Mouse (Mus musculus) spleen, postnatal 4 days (tissue): ENCODE data around the gene Oxgr1.
"Not testable (repeated sequence)": the region's sequence is repeated elsewhere in the genome, so short reads cannot be mapped to it uniquely, and the experiment has no call there.

ENCODE experiments used
- DNase-seq, 2 experiments: peaks; one replicate each; pipeline ENCODE4 v3.0.0; 2022; ENCODE audit warnings: low spot score in 2 of 2

Oxgr1 gene

DNA sequence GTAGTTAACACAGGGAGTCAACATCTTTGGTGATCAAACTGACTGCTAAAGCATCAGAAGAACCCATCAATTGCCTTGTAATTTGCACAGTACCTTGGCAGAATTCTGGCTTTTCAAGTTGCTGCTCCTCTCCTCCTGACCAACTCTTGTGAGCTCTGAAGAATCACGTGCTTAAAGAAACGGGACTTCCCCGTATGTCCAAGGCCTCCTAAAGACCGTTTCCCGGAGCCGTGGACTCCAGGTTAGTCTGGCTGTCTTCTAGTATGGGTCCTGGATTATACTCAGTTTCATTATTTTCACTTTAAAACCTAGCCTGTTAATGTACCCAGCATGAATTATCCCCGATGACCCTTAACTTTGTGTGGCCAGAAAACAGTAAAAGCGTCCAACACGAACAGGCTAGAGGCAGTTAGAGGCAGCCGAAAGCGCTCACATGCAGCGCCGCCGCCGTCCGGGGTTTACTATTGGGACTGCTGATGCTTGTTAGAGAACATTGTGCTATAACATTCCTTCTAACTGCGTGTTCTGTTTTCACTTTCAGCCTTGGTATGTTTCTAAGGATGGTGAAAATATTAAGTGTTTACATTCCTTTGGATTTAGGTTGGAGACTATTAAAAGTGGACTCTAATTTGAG is at the start of gene Oxgr1:
TSS of gene Oxgr1 (minus strand) at position 249 of the 634 bp plus-strand sequence.
- DNase-seq: no peak

DNA sequence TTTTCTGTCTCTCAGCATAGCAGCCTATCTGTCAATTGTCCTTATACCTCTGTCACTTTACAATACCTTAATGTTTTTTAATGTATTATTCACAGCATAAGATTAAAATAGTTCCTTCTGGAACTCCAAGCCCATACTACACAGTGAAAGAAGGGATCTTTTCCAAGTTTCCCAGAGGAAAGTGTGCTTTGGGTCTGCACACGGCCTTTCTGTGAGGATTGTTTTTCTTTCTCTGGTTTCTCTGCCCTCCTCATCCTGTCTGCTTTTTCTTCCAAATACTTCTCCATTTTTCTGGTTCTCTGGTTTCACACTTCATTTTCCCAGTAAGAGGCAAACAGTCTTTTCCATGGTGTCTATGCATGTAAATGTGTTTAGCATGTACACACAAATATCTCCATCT is 48.2 kb upstream of the Oxgr1 start:
- no peak for DNase-seq

GRCm38 (mm10) chr14:120089649-120090360 is 47.6 kb upstream of the Oxgr1 start:
- DNase-seq: no peak

- no peak for DNase-seq
These were observed 46.9 kb upstream of the Oxgr1 start for GRCm38 (mm10) chr14:120089006-120089648.

DNA sequence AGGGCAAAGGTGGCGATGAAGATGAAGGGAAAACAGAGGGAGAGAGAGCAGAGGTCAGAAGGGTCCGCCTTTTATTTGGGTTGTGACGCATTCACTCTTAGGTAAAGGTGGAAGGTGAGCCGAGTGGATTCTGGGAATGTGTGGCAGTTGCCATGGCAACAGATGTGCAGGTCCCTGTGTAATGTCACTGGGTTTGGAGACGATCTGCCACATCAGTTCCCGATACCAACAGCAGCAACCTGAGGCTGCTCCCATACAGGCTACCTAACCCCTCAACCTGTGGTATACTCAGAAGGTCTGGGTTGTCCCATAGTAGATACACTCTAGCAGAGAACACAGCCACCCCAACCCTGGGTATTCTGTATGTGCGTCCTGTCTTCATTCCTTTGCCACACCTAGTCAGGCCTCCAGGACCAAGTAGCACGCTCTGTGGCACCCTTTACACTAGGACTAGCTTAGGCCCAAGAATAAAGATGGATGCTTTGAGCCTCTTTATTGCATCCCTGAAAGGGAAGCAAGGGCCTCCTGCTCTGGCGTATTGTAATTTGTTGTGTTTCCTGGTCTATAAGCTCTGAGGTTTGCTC is 41.9 kb upstream of the Oxgr1 start:
- no peak for DNase-seq

DNA sequence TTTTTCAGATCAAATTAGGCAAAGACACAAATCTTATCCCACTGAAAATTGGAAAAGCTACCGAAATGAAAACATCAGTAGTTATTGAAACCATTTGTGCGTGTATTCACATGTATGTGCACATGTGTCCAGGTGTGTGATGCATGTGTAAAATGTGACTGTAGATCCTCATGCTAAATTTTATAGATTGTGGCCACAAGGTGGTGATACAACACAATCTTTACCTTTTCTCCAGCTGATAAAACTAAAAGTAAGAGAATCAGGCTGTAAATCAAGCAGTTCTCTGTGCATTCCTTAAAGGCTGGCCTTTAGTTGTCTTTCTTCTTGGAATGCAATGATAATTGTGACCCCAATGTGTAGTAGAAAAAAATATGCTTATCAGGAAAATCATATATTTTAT is 34.0 kb upstream of the Oxgr1 start:
- no peak for DNase-seq

GRCm38 (mm10) chr14:120075746-120076145 is 33.5 kb upstream of the Oxgr1 start:
- DNase-seq: no peak

- no peak for DNase-seq
These were observed 32.0 kb upstream of the Oxgr1 start for GRCm38 (mm10) chr14:120074231-120074630.

- DNase-seq: no peak
These were observed 18.9 kb upstream of the Oxgr1 start for GRCm38 (mm10) chr14:120061096-120061495.

- no peak for DNase-seq
These were observed 8.8 kb downstream of the Oxgr1 start for GRCm38 (mm10) chr14:120033454-120033853.

GRCm38 (mm10) chr14:120019948-120020347 is 22.3 kb downstream of the Oxgr1 start:
- DNase-seq: no peak

DNA sequence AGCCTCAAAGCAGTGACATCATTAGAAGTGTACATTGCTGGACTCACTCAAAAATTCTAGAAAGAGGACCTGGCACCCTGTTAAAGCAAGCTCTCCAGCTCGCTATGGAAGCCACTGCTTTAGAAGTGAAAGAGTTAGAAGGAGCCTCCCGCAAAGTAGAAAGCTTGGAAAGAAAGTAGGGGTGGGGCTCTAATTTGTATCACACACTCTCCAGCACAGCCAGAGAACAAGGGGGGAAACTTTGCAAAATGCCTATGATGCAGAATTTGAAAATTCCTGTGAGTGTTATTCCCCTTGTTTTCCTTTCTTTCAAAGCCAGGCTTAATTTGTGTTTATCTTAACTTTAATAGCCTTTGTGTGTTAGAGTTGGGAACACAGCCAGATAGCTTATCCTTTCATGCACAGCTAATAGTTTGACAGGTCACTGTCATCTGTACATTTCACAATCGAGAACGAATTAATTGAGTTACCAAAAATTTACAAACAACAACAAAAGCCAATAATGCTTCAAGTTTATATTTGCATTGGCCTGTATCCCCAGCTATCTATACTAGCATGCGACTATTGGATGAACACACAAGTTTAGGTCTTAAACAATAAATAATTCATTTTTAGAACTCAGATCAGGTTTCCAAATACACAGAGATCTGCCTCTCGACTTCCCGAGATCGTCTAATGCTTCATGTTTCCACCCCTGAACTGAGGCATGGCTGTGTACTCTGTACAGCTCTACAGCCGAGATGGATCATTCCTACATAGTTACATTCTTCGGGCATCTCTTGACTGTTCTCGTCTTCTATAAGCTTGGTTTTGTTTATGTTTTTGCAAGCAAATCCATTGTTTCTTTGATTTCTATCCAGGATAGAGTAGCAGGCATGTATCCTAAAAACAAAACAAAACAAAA is 32.0 kb downstream of the Oxgr1 start:
- no peak for DNase-seq

DNA sequence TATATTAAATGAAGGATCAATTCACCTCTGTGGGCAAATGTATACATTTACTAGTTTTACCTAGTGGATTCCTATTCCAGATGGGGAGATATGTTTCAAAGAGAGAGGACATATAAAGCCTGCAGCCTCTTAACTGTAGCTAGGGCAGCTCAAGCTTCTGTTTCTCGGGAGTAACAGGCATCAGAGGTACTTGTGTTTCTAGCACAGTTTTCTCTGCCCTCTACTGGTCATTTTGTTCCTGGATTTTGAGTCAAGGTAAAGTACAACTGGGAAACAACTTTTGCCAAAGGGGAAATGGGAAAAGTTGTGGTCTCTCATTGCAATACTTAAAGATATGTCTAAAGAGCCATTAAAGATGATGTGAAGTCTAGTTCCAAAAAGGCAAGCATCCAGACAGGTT is 37.1 kb downstream of the Oxgr1 start:
- no peak for DNase-seq

GRCm38 (mm10) chr14:120003661-120004060 is 38.6 kb downstream of the Oxgr1 start:
- no peak for DNase-seq

GRCm38 (mm10) chr14:120002673-120003072 is 39.6 kb downstream of the Oxgr1 start:
- DNase-seq: no peak

GRCm38 (mm10) chr14:119989651-119990050 is 52.6 kb downstream of the Oxgr1 start:
- DNase-seq: no peak

DNA sequence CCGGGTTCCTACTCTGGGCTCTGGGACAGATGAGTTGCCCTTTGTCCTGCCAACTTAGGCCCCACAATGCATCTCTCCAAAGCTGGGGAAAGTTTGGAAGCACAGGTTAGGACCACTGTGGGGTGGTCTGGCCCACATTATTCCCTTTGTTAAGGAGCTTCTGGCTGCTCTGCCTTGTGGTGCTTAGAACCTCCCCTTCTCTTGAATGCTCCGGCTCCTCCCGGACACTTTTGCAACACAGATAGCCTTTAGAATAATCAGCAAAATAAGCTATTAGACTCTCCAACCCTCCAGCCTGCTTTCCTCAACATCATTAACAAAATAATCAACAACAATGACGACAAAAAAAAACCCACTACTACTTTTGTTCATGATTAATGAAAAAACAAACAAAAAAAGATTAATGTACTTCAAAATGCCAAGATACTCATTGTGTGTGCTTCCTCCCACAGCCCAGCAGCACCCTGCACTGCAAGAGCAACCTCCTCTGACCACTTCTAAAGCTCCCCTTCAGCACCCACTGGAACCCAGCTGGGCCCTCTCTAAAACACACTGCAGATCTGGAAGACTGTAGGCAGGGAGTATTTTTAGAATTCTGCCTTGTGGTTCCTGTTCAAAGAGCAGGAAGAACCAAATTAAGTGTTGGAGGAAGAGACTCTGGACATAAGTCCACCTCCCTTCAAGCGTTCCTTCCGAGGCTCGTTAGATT is 53.1 kb downstream of the Oxgr1 start:
- DNase-seq: no peak

GRCm38 (mm10) chr14:119987257-119987656 is 55.0 kb downstream of the Oxgr1 start:
- no peak for DNase-seq

- no peak for DNase-seq
These were observed 55.5 kb downstream of the Oxgr1 start for GRCm38 (mm10) chr14:119986778-119987177.

DNA sequence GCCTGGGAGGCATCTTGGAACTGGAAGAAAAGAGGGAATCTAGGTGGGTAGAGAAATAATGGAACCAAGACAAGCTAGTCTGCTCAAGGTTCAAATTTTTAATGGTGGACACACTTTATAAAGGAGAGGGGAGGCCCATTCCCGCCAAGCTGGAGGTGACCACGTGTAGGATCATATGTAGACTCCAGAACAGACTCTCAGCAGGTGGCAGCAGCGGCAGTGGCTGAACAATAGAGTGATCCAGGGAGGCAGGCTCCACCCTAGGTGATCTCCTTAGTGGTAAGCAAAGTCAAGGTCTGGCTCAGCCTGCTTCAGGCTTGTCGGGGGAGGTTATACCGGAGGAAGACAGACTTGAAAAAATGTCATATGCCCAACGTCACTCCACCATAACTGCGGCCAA is 55.9 kb downstream of the Oxgr1 start:
- not testable (repeated sequence) for DNase-seq

DNA sequence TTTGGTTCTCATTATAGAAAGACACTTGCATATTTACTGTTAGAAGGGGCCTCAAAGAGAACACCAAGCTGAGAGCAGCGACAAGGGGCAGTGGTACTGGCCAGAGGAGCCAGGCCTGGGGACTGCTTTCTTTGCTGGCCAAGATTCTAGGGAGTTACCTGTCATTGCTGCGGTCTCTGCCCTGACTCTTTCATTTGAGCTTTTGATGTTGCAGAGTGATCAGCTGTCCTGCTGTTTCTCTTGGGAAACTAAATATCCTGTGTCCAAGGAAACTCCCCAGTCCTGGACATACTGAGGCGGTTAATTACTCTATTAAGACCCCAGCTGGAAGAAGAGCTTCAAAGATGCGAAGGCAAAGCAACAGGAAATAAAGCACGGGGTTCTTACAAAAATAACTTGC is 60.9 kb downstream of the Oxgr1 start:
- no peak for DNase-seq
